Mouse (Mus musculus) ES-E14 (cell line): Measurements from ENCODE around the gene Crb3. TPM values are rescaled to one million over a fixed set of nuclear protein-coding genes. Genes with fewer than 3 reads are reported as not detected.

Experiments
- DNase-seq: peaks from one replicate; pipeline ENCODE4 v3.0.0-alpha.2; 2013; ENCODE audit warnings: low read depth, low spot score
- H3K27ac ChIP-seq: 2 replicates; pipeline ENCODE4 v1.5.1; 2012; ENCODE audit warnings: low read depth, mild to moderate bottlenecking, low read length, moderate library complexity, mixed read lengths; ENCODE audit not compliant: poor library complexity, insufficient read depth, severe bottlenecking
- H3K36me3 ChIP-seq: 2 replicates; pipeline ENCODE4 v1.6.1; 2012; ENCODE audit warnings: mild to moderate bottlenecking, low read length, moderate library complexity, mixed read lengths; ENCODE audit not compliant: control insufficient read depth, poor library complexity, insufficient read depth, severe bottlenecking
- H3K4me1 ChIP-seq, 2 experiments: fragments of 150-350 bp in 1 of 2; sonication (generic) in 1 of 2; 2 replicates each; pipeline ENCODE4 v1.6.1; 2012; ENCODE audit warnings: low read length in 2 of 2, mild to moderate bottlenecking in 1 of 2, mixed read lengths in 1 of 2; ENCODE audit not compliant: control insufficient read depth in 2 of 2, insufficient read depth in 2 of 2, poor library complexity in 1 of 2
- H3K4me3 ChIP-seq, 2 experiments: fragments of 150-350 bp in 1 of 2; sonication (generic) in 1 of 2; 2 replicates each; pipeline ENCODE4 v1.5.1; 2012; ENCODE audit warnings: low read length in 2 of 2, low read depth in 1 of 2, mild to moderate bottlenecking in 1 of 2, mixed read lengths in 1 of 2; ENCODE audit not compliant: insufficient read depth in 1 of 2, poor library complexity in 1 of 2, severe bottlenecking in 1 of 2
- H3K9ac ChIP-seq: 2 replicates; pipeline ENCODE4 v1.6.1; 2012; ENCODE audit warnings: low read depth, mild to moderate bottlenecking, low read length, mixed read lengths; ENCODE audit not compliant: poor library complexity, insufficient read depth, severe bottlenecking
- H3K9me3 ChIP-seq: fragments of 150-350 bp; sonication (generic); 2 replicates; pipeline ENCODE4 v1.6.1; 2012; ENCODE audit warnings: low read depth, mild to moderate bottlenecking, low read length; ENCODE audit not compliant: control insufficient read depth, insufficient read depth
- CHD2 ChIP-seq: IDR thresholded peaks from 2 replicates; pipeline ENCODE4 v1.6.1; 2014; ENCODE audit warnings: mild to moderate bottlenecking, low read depth, low read length, inconsistent platforms
- HCFC1 ChIP-seq: IDR thresholded peaks from 2 replicates; pipeline ENCODE4 v1.6.1; 2012; ENCODE audit warnings: low read length, inconsistent platforms, borderline replicate concordance; ENCODE audit not compliant: insufficient read depth
- MAFK ChIP-seq: IDR thresholded peaks from 2 replicates; pipeline ENCODE4 v1.6.1; 2014; ENCODE audit warnings: mild to moderate bottlenecking, low read depth, low read length, inconsistent platforms; ENCODE audit not compliant: insufficient read depth
- ZC3H11A ChIP-seq: IDR thresholded peaks from 2 replicates; pipeline ENCODE4 v1.6.1; 2012; ENCODE audit warnings: low read depth, mild to moderate bottlenecking, inconsistent platforms, low read length, borderline replicate concordance
- ZNF384 ChIP-seq: IDR thresholded peaks from 2 replicates; pipeline ENCODE4 v1.6.1; 2012; ENCODE audit warnings: low read depth, low read length, inconsistent platforms
- in situ Hi-C, 2 experiments: fragments of 600-800 bp; cut with MboI; formaldehyde crosslinking; loops; one replicate each; pipeline ENCODE4 v1.15.1; 2025; ENCODE audit warnings: low sequenced_read_pairs in 2 of 2, inconsistent platforms in 1 of 2; ENCODE audit not compliant: unreplicated experiment in 2 of 2
- total RNA-seq: library from RNA; depleted of rRNA; stranded (reverse); fragments of 300-350 nt; gene quantifications from 2 replicates; pipeline ENCODE4 v1.2.3, GENCODE M21; 2012; rRNA removed

Crb3 gene
- total RNA-seq, 1 experiment = 6.2 TPM

GRCm38 (mm10) chr17:57112768-57113474 is 54.0 kb downstream of the Crb3 start:
- DNase-seq = no peak
- in situ Hi-C loops = no loop called here
- H3K4me1 ChIP-seq = peaks cover 0 to 3% of the 10 kb centered on the region in 2 experiments; a peak in 1 of 4 replicates
- H3K4me3 ChIP-seq = no peak overlapping the region
- H3K36me3 ChIP-seq = no peaks in the 10 kb centered on the region
- H3K27ac ChIP-seq = no peak overlapping the region
- no peaks in the 10 kb centered on the region for H3K9me3 ChIP-seq
- TF ChIP-seq ZNF384 (no peak), CHD2 (no peak), ZC3H11A (no peak), HCFC1 (no peak), MAFK (no peak)
- no peak overlapping the region for H3K9ac ChIP-seq

Other genes with a start within 250 kb of the Crb3 start
- gene Rfx2, start 228.1 kb upstream of the Crb3 start, total RNA-seq = 15.8 and 22.5 TPM in 2 replicates
- gene Acsbg2, start 184.7 kb upstream of the Crb3 start, total RNA-seq = 0.58 and 0.90 TPM in 2 replicates
- 17.3 and 24.0 TPM in 2 replicates for gene 1700061G19Rik, start 183.6 kb upstream of the Crb3 start, total RNA-seq
- gene Mllt1, start 123.7 kb upstream of the Crb3 start, total RNA-seq = 24.6 and 25.9 TPM in 2 replicates
- gene Acer1, start 77.0 kb upstream of the Crb3 start, total RNA-seq = 0.54 and 0.74 TPM in 2 replicates
- 185 and 187 TPM in 2 replicates for gene Clpp, start 68.8 kb upstream of the Crb3 start, total RNA-seq
- gene Alkbh7, start 61.8 kb upstream of the Crb3 start, total RNA-seq = 37.1 and 39.5 TPM in 2 replicates
- gene Pspn, start 59.1 kb upstream of the Crb3 start, total RNA-seq = not detected in 2 replicates
- 71.6 and 101 TPM in 2 replicates for gene Gtf2f1, start 47.8 kb upstream of the Crb3 start, total RNA-seq
- not detected in 2 replicates for gene Gm17949, start 47.6 kb upstream of the Crb3 start, total RNA-seq
- 81.7 and 82.3 TPM in 2 replicates for gene Khsrp, start 27.6 kb upstream of the Crb3 start, total RNA-seq
- 0.37 and 0.40 TPM in 2 replicates for gene Slc25a41, start 17.5 kb upstream of the Crb3 start, total RNA-seq
- gene Slc25a23, start 758 bp downstream of the Crb3 start, total RNA-seq = 5.2 and 5.9 TPM in 2 replicates
- 0.45 and 0.53 TPM in 2 replicates for gene Dennd1c, start 19.4 kb downstream of the Crb3 start, total RNA-seq
- gene Tubb4a, start 28.7 kb downstream of the Crb3 start, total RNA-seq = 0.32 and 0.89 TPM in 2 replicates
- gene Tnfsf9, start 46.2 kb downstream of the Crb3 start, total RNA-seq = 8.9 and 10.6 TPM in 2 replicates
- 1.2 TPM in 1 of 2 replicates, not detected in the other for gene Cd70, start 90.7 kb downstream of the Crb3 start, total RNA-seq
- 0.13 TPM in 1 of 2 replicates, not detected in the other for gene Tnfsf14, start 135.1 kb downstream of the Crb3 start, total RNA-seq
- 0.22 and 0.37 TPM in 2 replicates for gene C3, start 169.0 kb downstream of the Crb3 start, total RNA-seq
- gene Gpr108, start 189.3 kb downstream of the Crb3 start, total RNA-seq = 25.0 and 32.8 TPM in 2 replicates
- 40.6 and 45.5 TPM in 2 replicates for gene Trip10, start 190.3 kb downstream of the Crb3 start, total RNA-seq
- gene Vav1, start 220.0 kb downstream of the Crb3 start, total RNA-seq = 1.1 and 1.3 TPM in 2 replicates